Mouse (Mus musculus) erythroblast, embryonic 14.5 days (primary cell): ENCODE data around the gene Lrch4. TPM values are rescaled to one million over a fixed set of nuclear protein-coding genes. Genes with fewer than 3 reads are reported as not detected.

Source experiments
- H3K27me3 ChIP-seq: 2 replicates; pipeline ENCODE4 v1.6.1; 2012; ENCODE audit warnings: inconsistent platforms; ENCODE audit not compliant: control insufficient read depth
- H3K36me3 ChIP-seq: 2 replicates; pipeline ENCODE4 v1.6.1; 2012; ENCODE audit warnings: mild to moderate bottlenecking, inconsistent platforms; ENCODE audit not compliant: control insufficient read depth
- H3K4me1 ChIP-seq: 2 replicates; pipeline ENCODE4 v1.6.1; 2012; ENCODE audit warnings: inconsistent platforms; ENCODE audit not compliant: control insufficient read depth
- H3K4me3 ChIP-seq: replicated peaks from 2 replicates; pipeline ENCODE3; 2012; ENCODE audit warnings: moderate library complexity, mild to moderate bottlenecking, inconsistent platforms
- H3K9me3 ChIP-seq: 2 replicates; pipeline ENCODE4 v1.6.1; 2012; ENCODE audit warnings: low read length, inconsistent platforms, mixed read lengths; ENCODE audit not compliant: control insufficient read depth
- GATA1 ChIP-seq: IDR thresholded peaks from 2 replicates; pipeline ENCODE4 v1.6.1; 2012; ENCODE audit warnings: low read length, inconsistent platforms, mixed read lengths
- TAL1 ChIP-seq: IDR thresholded peaks from 3 replicates; pipeline ENCODE4 v1.6.1; 2012; ENCODE audit warnings: low read length, inconsistent platforms, mixed read lengths
- polyA plus RNA-seq: library from polyadenylated mRNA; stranded (reverse); fragments of >175 nt; gene quantifications from 2 replicates; pipeline ENCODE4 v1.2.3, GENCODE M21; 2012

Lrch4 gene
- polyA plus RNA-seq, 1 experiment: 7.1 TPM

- Histone ChIP-seq H3K4me3 (no peak overlapping the region), H3K36me3 (peaks cover 92% of the 10 kb centered on the region), H3K27me3 (no peaks in the 10 kb centered on the region), H3K4me1 (peaks cover 78% of the 10 kb centered on the region), H3K9me3 (no peaks in the 10 kb centered on the region)
- TF ChIP-seq GATA1 (no peak), TAL1 (no peak)
These were observed 49.8 kb downstream of the Lrch4 start for GRCm38 (mm10) chr5:137678736-137679135.

- TF ChIP-seq GATA1: no peak
- no peak for TF ChIP-seq TAL1
- Histone ChIP-seq H3K27me3 (no peaks in the 10 kb centered on the region), H3K4me3 (no peak overlapping the region), H3K36me3 (peaks cover 82% of the 10 kb centered on the region), H3K9me3 (no peaks in the 10 kb centered on the region), H3K4me1 (peaks cover 71% of the 10 kb centered on the region)
These were observed 50.8 kb downstream of the Lrch4 start for GRCm38 (mm10) chr5:137679726-137680125.

GRCm38 (mm10) chr5:137682526-137682925 lies 53.6 kb downstream of the Lrch4 start:
- Histone ChIP-seq H3K9me3 (no peaks in the 10 kb centered on the region), H3K36me3 (peaks cover 60% of the 10 kb centered on the region), H3K4me3 (peak overlapping the region; percentile 73), H3K4me1 (peaks cover 79% of the 10 kb centered on the region), H3K27me3 (no peaks in the 10 kb centered on the region)
- TF ChIP-seq TAL1 (no peak), GATA1 (no peak)

- no peaks in the 10 kb centered on the region for H3K9me3 ChIP-seq
- peaks cover 83% of the 10 kb centered on the region for H3K4me1 ChIP-seq
- TF ChIP-seq TAL1 (no peak), GATA1 (0 out of 2 replicates have a peak, but pooled peaks have one; percentile 31)
- H3K27me3 ChIP-seq: no peaks in the 10 kb centered on the region
- H3K36me3 ChIP-seq: peaks cover 49% of the 10 kb centered on the region
- peak overlapping the region; percentile 73 for H3K4me3 ChIP-seq
These were observed 54.7 kb downstream of the Lrch4 start for GRCm38 (mm10) chr5:137683388-137684293.

- TF ChIP-seq GATA1 (no peak), TAL1 (no peak)
- Histone ChIP-seq H3K4me3 (peak within 1 kb of the TSS; percentile 73), H3K9me3 (no peaks in the 10 kb centered on the region), H3K4me1 (peaks cover 86% of the 10 kb centered on the region), H3K36me3 (peaks cover 40% of the 10 kb centered on the region), H3K27me3 (no peaks in the 10 kb centered on the region)
These were observed 55.6 kb downstream of the Lrch4 start, which contains the start of gene Agfg2 for GRCm38 (mm10) chr5:137684294-137685123. Gene Agfg2 (minus strand): TSS chr5:137684726.

- no peaks in the 10 kb centered on the region for H3K27me3 ChIP-seq
- peaks cover 87% of the 10 kb centered on the region for H3K4me1 ChIP-seq
- H3K36me3 ChIP-seq: peaks cover 29% of the 10 kb centered on the region
- TF ChIP-seq GATA1: no peak
- TF ChIP-seq TAL1: no peak
- H3K9me3 ChIP-seq: no peaks in the 10 kb centered on the region
- H3K4me3 ChIP-seq: peak overlapping the region; percentile 73
These were observed 56.7 kb downstream of the Lrch4 start for GRCm38 (mm10) chr5:137685653-137686052.

- Histone ChIP-seq H3K9me3 (no peaks in the 10 kb centered on the region), H3K36me3 (peaks cover 23% of the 10 kb centered on the region), H3K4me3 (peak overlapping the region; percentile 73), H3K4me1 (peaks cover 85% of the 10 kb centered on the region), H3K27me3 (no peaks in the 10 kb centered on the region)
- TF ChIP-seq GATA1 (peak; percentile 87), TAL1 (peak; percentile 96)
These were observed 57.3 kb downstream of the Lrch4 start for GRCm38 (mm10) chr5:137686127-137686790.

- Histone ChIP-seq H3K4me3 (no peak overlapping the region), H3K27me3 (no peaks in the 10 kb centered on the region), H3K4me1 (peaks cover 56% of the 10 kb centered on the region), H3K36me3 (peaks cover 3% of the 10 kb centered on the region; the same call in 1 of the 2 replicates), H3K9me3 (no peaks in the 10 kb centered on the region)
- TF ChIP-seq GATA1 (no peak), TAL1 (no peak)
These were observed 61.1 kb downstream of the Lrch4 start for GRCm38 (mm10) chr5:137689974-137690373.
